Mouse (Mus musculus) mouse embryonic stem cell (cell line): ENCODE measurements around the gene Cox7b.

Source experiments
- in situ Hi-C, 2 experiments: fragments of 300-500 bp; cut with MboI; formaldehyde crosslinking; loops; 1 replicate in 1 of 2; 3 replicates in 1 of 2; pipeline ENCODE4 v1.14.3; 2019 to 2020; ENCODE audit warnings: low sequenced_read_pairs in 2 of 2, low pct_unique_long_range_greater_than_20kb in 1 of 2, mixed read lengths in 1 of 2; ENCODE audit not compliant: unreplicated experiment in 1 of 2

Gene Cox7b

GRCm38 (mm10) chrX:106015571-106016322 lies at the start of gene Cox7b:
TSS of gene Cox7b (plus strand) at chrX:106015700.
- in situ Hi-C loops, result loop anchor here in 1 of 2 experiments (25.0 kb wide), 1 partner anchor 928 kb away; the partner anchor contains the start of gene Pbdc1

GRCm38 (mm10) chrX:106001605-106002004 lies 13.9 kb upstream of the Cox7b start:
- in situ Hi-C loops, result loop anchor here in 1 of 2 experiments (25.0 kb wide), 1 partner anchor 914 kb away; the partner anchor contains the start of gene Pbdc1

- in situ Hi-C loops, result loop anchor here in 1 of 2 experiments (25.0 kb wide), 1 partner anchor 923 kb away; the partner anchor contains the start of gene Pbdc1
Observed at GRCm38 (mm10) chrX:106010762-106011161, 4.7 kb upstream of the Cox7b start.

GRCm38 (mm10) chrX:106011465-106012159 lies 3.9 kb upstream of the Cox7b start, which contains the start of gene Magt1:
TSS of gene Magt1 (minus strand) at chrX:106011906.
- in situ Hi-C loops, result loop anchor here in 1 of 2 experiments (25.0 kb wide), 1 partner anchor 924 kb away; the partner anchor contains the start of gene Pbdc1

- in situ Hi-C loops, result loop anchor here in 1 of 2 experiments (25.0 kb wide), 1 partner anchor 925 kb away; the partner anchor contains the start of gene Pbdc1
Observed at GRCm38 (mm10) chrX:106012559-106012958, 2.9 kb upstream of the Cox7b start.

GRCm38 (mm10) chrX:106013217-106013616 lies 2.3 kb upstream of the Cox7b start:
- in situ Hi-C loops, result loop anchor here in 1 of 2 experiments (25.0 kb wide), 1 partner anchor 926 kb away; the partner anchor contains the start of gene Pbdc1

- in situ Hi-C loops, result loop anchor here in 1 of 2 experiments (25.0 kb wide), 1 partner anchor 928 kb away; the partner anchor contains the start of gene Pbdc1
Observed at GRCm38 (mm10) chrX:106014741-106015377, 641 bp upstream of the Cox7b start.

- in situ Hi-C loops, result loop anchor here in 1 of 2 experiments (25.0 kb wide), 1 partner anchor 930 kb away; the partner anchor contains the start of gene Pbdc1
Observed at GRCm38 (mm10) chrX:106017102-106017501, 1.6 kb downstream of the Cox7b start.

GRCm38 (mm10) chrX:106017516-106017915 lies 2.0 kb downstream of the Cox7b start:
- in situ Hi-C loops, result loop anchor here in 1 of 2 experiments (25.0 kb wide), 1 partner anchor 930 kb away; the partner anchor contains the start of gene Pbdc1

- in situ Hi-C loops, result loop anchor here in 1 of 2 experiments (5.0 kb wide), 1 partner anchor 146 kb away; no protein-coding TSS in a partner anchor
Observed at GRCm38 (mm10) chrX:106026418-106027342, 11.2 kb downstream of the Cox7b start, which contains the start of gene Atp7a. TSS of gene Atp7a (plus strand) at chrX:106027276.

- in situ Hi-C loops, result loop anchor here in 1 of 2 experiments (5.0 kb wide), 1 partner anchor 145 kb away; no protein-coding TSS in a partner anchor
Observed at GRCm38 (mm10) chrX:106027343-106027674, 11.8 kb downstream of the Cox7b start.

GRCm38 (mm10) chrX:106030176-106030575 lies 14.7 kb downstream of the Cox7b start:
- in situ Hi-C loops, result no loop called here

- in situ Hi-C loops, result no loop called here
Observed at GRCm38 (mm10) chrX:106031124-106031523, 15.6 kb downstream of the Cox7b start.

- in situ Hi-C loops, result loop anchor here in 1 of 2 experiments (5.0 kb wide), 1 partner anchor 132 kb away; no protein-coding TSS in a partner anchor
Observed at GRCm38 (mm10) chrX:106035727-106036126, 20.2 kb downstream of the Cox7b start.

GRCm38 (mm10) chrX:106037185-106037752 lies 21.8 kb downstream of the Cox7b start:
- in situ Hi-C loops, result loop anchor here in 1 of 2 experiments (5.0 kb wide), 1 partner anchor 130 kb away; no protein-coding TSS in a partner anchor

GRCm38 (mm10) chrX:106043863-106044617 lies 28.5 kb downstream of the Cox7b start:
- in situ Hi-C loops, result no loop called here
